Mouse (Mus musculus): Measurements from ENCODE around the gene Cenpn.

DNA sequence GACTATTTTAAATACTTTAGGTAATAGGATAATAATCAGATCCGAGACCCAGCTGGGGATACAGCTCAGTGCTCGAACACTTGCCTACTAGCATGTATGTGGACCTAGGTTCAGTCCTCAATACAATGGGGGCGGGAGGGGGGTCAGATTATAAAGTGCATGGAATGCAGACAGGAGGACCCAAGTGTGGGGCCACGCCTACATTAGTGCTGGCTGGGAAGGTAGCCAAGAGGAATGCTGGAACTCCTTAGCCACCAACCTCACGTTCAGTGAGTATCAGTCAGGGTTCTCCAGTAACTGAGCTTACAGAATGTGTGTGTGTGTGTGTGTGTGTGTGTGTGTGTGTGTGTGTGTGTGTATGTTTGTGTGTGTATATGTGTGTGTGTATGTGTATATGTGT, 29.8 kb downstream of the Cenpn start:
- TF ChIP-seq CTCF (conservative IDR thresholded peaks at IDR 0.05; ENCODE audit: low read length) (no peak), NANOG (IDR thresholded peaks at IDR 0.05; ENCODE audit: borderline replicate concordance, low read length) (no peak)

Measured in E14TG2a.4 (cell line).